Mouse (Mus musculus): ENCODE measurements around the gene Ccdc151. TPM values are rescaled to one million over a fixed set of nuclear protein-coding genes. Genes with fewer than 3 reads are reported as not detected.

The Ccdc151 gene
- polyA plus RNA-seq, 1 experiment from 2014 or later = 4.6 TPM

GRCm38 (mm10) chr9:21955570-21956281, 46.7 kb downstream of the Ccdc151 start, which contains the start of gene Swsap1:
TSS of gene Swsap1 (plus strand) at chr9:21955755.
- Histone ChIP-seq H3K4me1 (ENCODE audit: control insufficient read depth, insufficient read depth, low read length) (peaks cover 17% of the 10 kb centered on the region; the same call in 1 of the 2 replicates), H3K9me3 (ENCODE audit: control insufficient read depth, low read length) (no peaks in the 10 kb centered on the region), H3K4me3 (replicated peaks; ENCODE audit: low read depth, low read length) (peak within 1 kb of the TSS; percentile 64), H3K36me3 (ENCODE audit: control insufficient read depth, insufficient read depth, low read length) (no peaks in the 10 kb centered on the region), H3K27me3 (ENCODE audit: control insufficient read depth, insufficient read depth, low read length) (peaks cover 15% of the 10 kb centered on the region), H3K9ac (replicated peaks; ENCODE audit: low read length) (peak within 1 kb of the TSS; percentile 68), H3K27ac (replicated peaks; ENCODE audit: low read depth, low read length) (peak within 1 kb of the TSS; percentile 94), H3K4me2 (ENCODE audit: low read length) (peak within 1 kb of the TSS; percentile 68)
- DNase-seq = peak; percentile 98
- ATAC-seq (ENCODE audit: low FRiP score, low TSS enrichment) = peak; percentile 97
- WGBS = under 1% methylated on average over 54 of the region's 54 CpGs

- no peaks in the 10 kb centered on the region for H3K9me3 ChIP-seq (ENCODE audit: control insufficient read depth, low read length)
- ATAC-seq (ENCODE audit: low FRiP score, low TSS enrichment) (peak; percentile 52), DNase-seq (no peak)
- H3K27ac ChIP-seq (replicated peaks; ENCODE audit: low read depth, low read length) = peak overlapping the region; percentile 94
- H3K36me3 ChIP-seq (ENCODE audit: control insufficient read depth, insufficient read depth, low read length) = no peaks in the 10 kb centered on the region
- 3% methylated on average over 18 of the region's 18 CpGs for WGBS
- peaks cover 10% of the 10 kb centered on the region for H3K27me3 ChIP-seq (ENCODE audit: control insufficient read depth, insufficient read depth, low read length)
- H3K9ac ChIP-seq (replicated peaks; ENCODE audit: low read length) = peak overlapping the region; percentile 37; the same call in 1 of the 2 replicates
- peak overlapping the region; percentile 64 for H3K4me3 ChIP-seq (replicated peaks; ENCODE audit: low read depth, low read length)
- peaks cover 17% of the 10 kb centered on the region; the same call in 1 of the 2 replicates for H3K4me1 ChIP-seq (ENCODE audit: control insufficient read depth, insufficient read depth, low read length)
- peak overlapping the region; percentile 68 for H3K4me2 ChIP-seq (ENCODE audit: low read length)
Measured at GRCm38 (mm10) chr9:21955225-21955569, 47.2 kb downstream of the Ccdc151 start.

- H3K9me3 ChIP-seq (ENCODE audit: control insufficient read depth, low read length) = no peaks in the 10 kb centered on the region
- H3K9ac ChIP-seq (replicated peaks; ENCODE audit: low read length) = no peak overlapping the region
- peaks cover 17% of the 10 kb centered on the region; the same call in 1 of the 2 replicates for H3K4me1 ChIP-seq (ENCODE audit: control insufficient read depth, insufficient read depth, low read length)
- peaks cover 4% of the 10 kb centered on the region for H3K27me3 ChIP-seq (ENCODE audit: control insufficient read depth, insufficient read depth, low read length)
- 76% methylated on average over 3 of the region's 3 CpGs for WGBS
- H3K4me3 ChIP-seq (replicated peaks; ENCODE audit: low read depth, low read length) = peak overlapping the region; percentile 64; the same call in 1 of the 2 replicates
- DNase-seq = no peak
- no peak for ATAC-seq (ENCODE audit: low FRiP score, low TSS enrichment)
- peak overlapping the region; percentile 68; the same call in 1 of the 2 replicates for H3K4me2 ChIP-seq (ENCODE audit: low read length)
- H3K27ac ChIP-seq (replicated peaks; ENCODE audit: low read depth, low read length) = no peak overlapping the region
- no peaks in the 10 kb centered on the region for H3K36me3 ChIP-seq (ENCODE audit: control insufficient read depth, insufficient read depth, low read length)
Measured at GRCm38 (mm10) chr9:21954635-21955034, 47.8 kb downstream of the Ccdc151 start.

GRCm38 (mm10) chr9:21953600-21953999, 48.8 kb downstream of the Ccdc151 start:
- Histone ChIP-seq H3K4me3 (replicated peaks; ENCODE audit: low read depth, low read length) (no peak overlapping the region), H3K27me3 (ENCODE audit: control insufficient read depth, insufficient read depth, low read length) (no peaks in the 10 kb centered on the region), H3K27ac (replicated peaks; ENCODE audit: low read depth, low read length) (peak overlapping the region; percentile 75), H3K9me3 (ENCODE audit: control insufficient read depth, low read length) (no peaks in the 10 kb centered on the region), H3K36me3 (ENCODE audit: control insufficient read depth, insufficient read depth, low read length) (no peaks in the 10 kb centered on the region), H3K4me2 (ENCODE audit: low read length) (peak overlapping the region; percentile 10; the same call in 1 of the 2 replicates), H3K4me1 (ENCODE audit: control insufficient read depth, insufficient read depth, low read length) (peaks cover 17% of the 10 kb centered on the region; the same call in 1 of the 2 replicates), H3K9ac (replicated peaks; ENCODE audit: low read length) (no peak overlapping the region)
- WGBS = 1% methylated on average over 3 of the region's 3 CpGs
- DNase-seq (peak; percentile 87), ATAC-seq (ENCODE audit: low FRiP score, low TSS enrichment) (no peak)

DNA sequence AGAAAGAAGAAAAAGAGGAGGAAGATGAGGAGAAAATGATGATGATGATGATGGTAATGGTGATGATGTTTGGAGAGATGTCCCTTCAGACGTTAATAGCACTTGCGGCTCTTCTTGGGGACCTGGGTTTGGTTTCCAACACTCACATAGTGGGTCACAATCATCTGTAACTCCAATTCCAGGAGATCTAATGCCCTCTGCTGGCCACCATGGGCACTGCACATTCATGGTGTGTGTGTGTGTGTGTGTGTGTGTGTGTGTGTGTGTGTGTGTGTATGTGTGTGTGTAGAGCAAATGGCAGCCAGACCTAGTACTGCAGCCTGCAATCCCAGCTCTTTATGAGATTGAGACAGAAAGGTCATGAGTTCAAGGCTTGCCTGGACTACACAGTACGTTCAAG, 50.5 kb downstream of the Ccdc151 start:
- Histone ChIP-seq H3K4me3 (replicated peaks; ENCODE audit: low read depth, low read length) (no peak overlapping the region), H3K27me3 (ENCODE audit: control insufficient read depth, insufficient read depth, low read length) (no peaks in the 10 kb centered on the region), H3K4me1 (ENCODE audit: control insufficient read depth, insufficient read depth, low read length) (peaks cover 17% of the 10 kb centered on the region; the same call in 1 of the 2 replicates), H3K9me3 (ENCODE audit: control insufficient read depth, low read length) (no peaks in the 10 kb centered on the region), H3K36me3 (ENCODE audit: control insufficient read depth, insufficient read depth, low read length) (peaks cover 10% of the 10 kb centered on the region; the same call in 1 of the 2 replicates), H3K4me2 (ENCODE audit: low read length) (no peak overlapping the region), H3K9ac (replicated peaks; ENCODE audit: low read length) (no peak overlapping the region), H3K27ac (replicated peaks; ENCODE audit: low read depth, low read length) (no peak overlapping the region)
- ATAC-seq (ENCODE audit: low FRiP score, low TSS enrichment) (no peak), DNase-seq (no peak)
- 77% methylated on average over 3 of the region's 3 CpGs for WGBS

- peaks cover 13% of the 10 kb centered on the region; the same call in 1 of the 2 replicates for H3K36me3 ChIP-seq (ENCODE audit: control insufficient read depth, insufficient read depth, low read length)
- DNase-seq (no peak), ATAC-seq (ENCODE audit: low FRiP score, low TSS enrichment) (no peak)
- H3K4me1 ChIP-seq (ENCODE audit: control insufficient read depth, insufficient read depth, low read length) = peaks cover 12% of the 10 kb centered on the region; the same call in 1 of the 2 replicates
- WGBS = 21% methylated on average over 11 of the region's 11 CpGs
- H3K27ac ChIP-seq (replicated peaks; ENCODE audit: low read depth, low read length) = no peak overlapping the region
- no peaks in the 10 kb centered on the region for H3K9me3 ChIP-seq (ENCODE audit: control insufficient read depth, low read length)
- H3K9ac ChIP-seq (replicated peaks; ENCODE audit: low read length) = no peak overlapping the region
- no peak overlapping the region for H3K4me3 ChIP-seq (replicated peaks; ENCODE audit: low read depth, low read length)
- H3K4me2 ChIP-seq (ENCODE audit: low read length) = no peak overlapping the region
- H3K27me3 ChIP-seq (ENCODE audit: control insufficient read depth, insufficient read depth, low read length) = no peaks in the 10 kb centered on the region
Measured at GRCm38 (mm10) chr9:21950322-21950721, 52.1 kb downstream of the Ccdc151 start.

DNA sequence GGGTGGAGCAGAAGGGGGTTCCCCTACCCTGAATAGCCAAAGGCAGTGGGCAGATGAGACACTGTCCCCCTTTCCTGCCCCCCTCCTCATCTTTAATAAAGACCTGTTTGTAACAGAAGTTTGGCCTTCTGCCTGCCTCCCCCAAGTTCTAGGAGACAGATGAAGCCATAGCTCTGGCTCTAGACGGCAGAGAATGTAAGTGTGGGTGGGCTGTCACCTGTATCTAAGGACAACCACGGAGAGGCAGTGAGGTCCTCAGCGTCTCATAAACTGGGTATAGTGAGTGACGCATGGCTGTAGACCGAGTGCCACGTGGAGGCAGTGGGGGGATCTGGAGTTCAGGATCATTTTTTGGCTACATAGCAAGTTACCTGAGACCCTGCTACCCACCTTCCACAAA, 53.6 kb downstream of the Ccdc151 start:
- H3K36me3 ChIP-seq (ENCODE audit: control insufficient read depth, insufficient read depth, low read length) = peaks cover 20% of the 10 kb centered on the region; the same call in 1 of the 2 replicates
- 0 out of 2 replicates have a peak, but pooled peaks cover 2% of the 10 kb centered on the region for H3K4me1 ChIP-seq (ENCODE audit: control insufficient read depth, insufficient read depth, low read length)
- H3K9ac ChIP-seq (replicated peaks; ENCODE audit: low read length) = no peak overlapping the region
- ATAC-seq (ENCODE audit: low FRiP score, low TSS enrichment) = no peak
- H3K4me2 ChIP-seq (ENCODE audit: low read length) = no peak overlapping the region
- no peaks in the 10 kb centered on the region for H3K9me3 ChIP-seq (ENCODE audit: control insufficient read depth, low read length)
- 68% methylated on average over 6 of the region's 6 CpGs for WGBS
- H3K4me3 ChIP-seq (replicated peaks; ENCODE audit: low read depth, low read length) = no peak overlapping the region
- H3K27ac ChIP-seq (replicated peaks; ENCODE audit: low read depth, low read length) = no peak overlapping the region
- no peaks in the 10 kb centered on the region for H3K27me3 ChIP-seq (ENCODE audit: control insufficient read depth, insufficient read depth, low read length)
- DNase-seq = no peak

DNA sequence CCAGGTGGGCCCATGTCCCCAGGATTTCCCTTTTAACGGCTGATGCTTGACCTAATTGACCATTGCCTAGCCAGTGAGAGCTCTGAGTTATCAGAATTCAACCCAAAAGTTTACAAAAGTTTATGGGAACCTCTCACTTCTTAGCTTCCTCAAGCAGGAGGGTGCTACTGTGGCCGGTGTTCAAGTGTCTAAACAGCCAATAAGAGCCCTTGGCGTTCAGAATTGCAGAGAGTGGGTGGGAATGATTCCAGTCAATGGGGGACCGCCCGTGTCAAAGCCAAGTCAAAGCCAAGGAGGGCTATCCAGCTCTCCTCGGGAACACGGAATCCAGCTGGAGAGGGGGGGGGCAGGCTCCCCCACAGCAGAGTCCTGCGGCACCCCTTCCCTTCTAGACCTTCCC, 54.3 kb downstream of the Ccdc151 start:
- no peak overlapping the region for H3K4me2 ChIP-seq (ENCODE audit: low read length)
- no peak overlapping the region for H3K9ac ChIP-seq (replicated peaks; ENCODE audit: low read length)
- H3K27ac ChIP-seq (replicated peaks; ENCODE audit: low read depth, low read length) = no peak overlapping the region
- DNase-seq (no peak), ATAC-seq (ENCODE audit: low FRiP score, low TSS enrichment) (no peak)
- 60% methylated on average over 8 of the region's 8 CpGs for WGBS
- no peaks in the 10 kb centered on the region for H3K27me3 ChIP-seq (ENCODE audit: control insufficient read depth, insufficient read depth, low read length)
- H3K4me3 ChIP-seq (replicated peaks; ENCODE audit: low read depth, low read length) = no peak overlapping the region
- H3K36me3 ChIP-seq (ENCODE audit: control insufficient read depth, insufficient read depth, low read length) = peaks cover 20% of the 10 kb centered on the region; the same call in 1 of the 2 replicates
- H3K9me3 ChIP-seq (ENCODE audit: control insufficient read depth, low read length) = no peaks in the 10 kb centered on the region
- H3K4me1 ChIP-seq (ENCODE audit: control insufficient read depth, insufficient read depth, low read length) = no peaks in the 10 kb centered on the region
